9 mouse cellular contexts compared by ENCODE assay signal in genomic region chr6:39319061-39319761, GRCm38 (mm10). TPM values are rescaled to one million over a fixed set of nuclear protein-coding genes. Genes with fewer than 3 reads are reported as not detected.
DNase-seq lines count a peak whose midpoint lies in the region; ATAC-seq and TF ChIP-seq lines count a peak whose summit lies in the region.
"Had no signal": no experiment of that assay in that cellular context is flagged by ENCODE, and none has a peak within 500 bp of the region (broad histone marks: within the 10 kb centered on the region; RNA-seq: fewer than 3 reads in every experiment).

No protein-coding gene starts in this region.

- 59% methylated on average over 15 of the region's 19 CpGs for WGBS in midbrain, embryonic 14.5 days
- WGBS in midbrain, embryonic 13.5 days: 71% methylated on average over 15 of the region's 19 CpGs
- 85% methylated on average over 12 of the region's 19 CpGs for WGBS in limb, embryonic 14.5 days

- H3K4me1 ChIP-seq in midbrain, embryonic 14.5 days (ENCODE audit: control insufficient read depth, insufficient read depth, low read length): no peaks in the 10 kb centered on the region
- no peaks in the 10 kb centered on the region for H3K4me1 ChIP-seq in midbrain, embryonic 13.5 days (replicated peaks)
- H3K4me1 ChIP-seq in limb, embryonic 14.5 days (ENCODE audit: control insufficient read depth, insufficient read depth, low read length): no peaks in the 10 kb centered on the region
- H3K4me1 ChIP-seq: liver, embryonic 13.5 days had no signal

- H3K27ac ChIP-seq in midbrain, embryonic 14.5 days (replicated peaks; ENCODE audit: low read depth, low read length): no peak overlapping the region
- H3K27ac ChIP-seq in midbrain, embryonic 13.5 days: no peak overlapping the region
- H3K27ac ChIP-seq in limb, embryonic 14.5 days (replicated peaks; ENCODE audit: low read depth, low read length): no peak overlapping the region
- H3K27ac ChIP-seq: liver, embryonic 13.5 days had no signal

- DNase-seq in midbrain, embryonic 14.5 days: peak; percentile 61
- peak; percentile 86 for DNase-seq in cerebellum, adult 11-12 months
- peak; percentile 51 for DNase-seq in gastrocnemius, postnatal 10 days
- DNase-seq in kidney, adult 18-20 months: peak; percentile 44
- DNase-seq in limb, embryonic 14.5 days (ENCODE audit: low spot score): peak; percentile 41
- DNase-seq in right cerebral cortex, postnatal 10 days (ENCODE audit: low spot score in 2 of 2): peak; percentile 64 to 79
- DNase-seq: liver, embryonic 13.5 days had no signal

- 0 out of 2 replicates have a peak, but pooled peaks cover 2% of the 10 kb centered on the region for H3K9me3 ChIP-seq in midbrain, embryonic 14.5 days (ENCODE audit: control insufficient read depth, low read length)
- no peaks in the 10 kb centered on the region for H3K9me3 ChIP-seq in midbrain, embryonic 13.5 days
- H3K9me3 ChIP-seq in limb, embryonic 14.5 days (ENCODE audit: control insufficient read depth, low read length): no peaks in the 10 kb centered on the region
- H3K9me3 ChIP-seq: liver, embryonic 13.5 days had no signal

- no peak overlapping the region for H3K9ac ChIP-seq in midbrain, embryonic 14.5 days (replicated peaks; ENCODE audit: low read length)
- H3K9ac ChIP-seq in midbrain, embryonic 13.5 days (replicated peaks): no peak overlapping the region
- no peak overlapping the region for H3K9ac ChIP-seq in limb, embryonic 14.5 days (ENCODE audit: low read depth, low read length, severe bottlenecking)
- H3K9ac ChIP-seq: liver, embryonic 13.5 days had no signal

- no peaks in the 10 kb centered on the region for H3K36me3 ChIP-seq in midbrain, embryonic 14.5 days (ENCODE audit: control insufficient read depth, insufficient read depth, low read length)
- no peaks in the 10 kb centered on the region for H3K36me3 ChIP-seq in midbrain, embryonic 13.5 days
- H3K36me3 ChIP-seq in limb, embryonic 14.5 days (ENCODE audit: control insufficient read depth, insufficient read depth, low read length): no peaks in the 10 kb centered on the region
- H3K36me3 ChIP-seq: liver, embryonic 13.5 days had no signal

- no peaks in the 10 kb centered on the region for H3K27me3 ChIP-seq in midbrain, embryonic 14.5 days (ENCODE audit: control insufficient read depth, insufficient read depth, low read length)
- H3K27me3 ChIP-seq in midbrain, embryonic 13.5 days: no peaks in the 10 kb centered on the region
- H3K27me3 ChIP-seq in limb, embryonic 14.5 days (ENCODE audit: control insufficient read depth, insufficient read depth, low read length): no peaks in the 10 kb centered on the region
- H3K27me3 ChIP-seq: liver, embryonic 13.5 days had no signal

- no peak overlapping the region for H3K4me2 ChIP-seq in midbrain, embryonic 14.5 days (ENCODE audit: low read length)
- no peak overlapping the region for H3K4me2 ChIP-seq in midbrain, embryonic 13.5 days (replicated peaks)
- H3K4me2 ChIP-seq in limb, embryonic 14.5 days (replicated peaks; ENCODE audit: low read depth, low read length, severe bottlenecking): no peak overlapping the region
- H3K4me2 ChIP-seq: liver, embryonic 13.5 days had no signal

- no peak overlapping the region for H3K4me3 ChIP-seq in midbrain, embryonic 14.5 days (replicated peaks; ENCODE audit: low read depth, low read length)
- H3K4me3 ChIP-seq in midbrain, embryonic 13.5 days (replicated peaks): no peak overlapping the region
- no peak overlapping the region for H3K4me3 ChIP-seq in limb, embryonic 14.5 days (replicated peaks; ENCODE audit: low read length)
- H3K4me3 ChIP-seq: liver, embryonic 13.5 days had no signal

- no peak for TF ChIP-seq POLR2A in limb, embryonic 14.5 days (IDR thresholded peaks at IDR 0.05; ENCODE audit: borderline replicate concordance, extremely low read depth, insufficient read depth, insufficient read length)

- no peak for ATAC-seq in midbrain, embryonic 14.5 days (ENCODE audit: low FRiP score, low TSS enrichment)
- no peak for ATAC-seq in midbrain, embryonic 13.5 days
- ATAC-seq in limb, embryonic 14.5 days (ENCODE audit: low FRiP score, low read depth): no peak
- no peak for ATAC-seq in inflammation-experienced regulatory T-cells, adult 6 months

RNA-seq across cellular contexts. Expression of gene Slc37a3, which starts 58.3 kb away (rescaled TPM):
- 58.4 and 69.3 TPM in 2 replicates for polyA plus RNA-seq in midbrain, embryonic 14.5 days (2014; fragmentation: Nextera tagmentation; extraction: Ambion mirVana)
- polyA plus RNA-seq in midbrain, embryonic 13.5 days (2015; fragmentation: Nextera tagmentation; extraction: Ambion mirVana): 59.8 and 60.2 TPM in 2 replicates
- total RNA-seq in gastrocnemius, postnatal 10 days (2021): 10 to 100 TPM; 21.0 to 32.2 TPM
- polyA plus RNA-seq in limb, embryonic 14.5 days (2012; rRNA removed): 42.8 and 43.9 TPM in 2 replicates
- polyA plus RNA-seq in limb, embryonic 14.5 days (2014; fragmentation: Nextera tagmentation; extraction: Ambion mirVana): 62.6 and 71.2 TPM in 2 replicates
- 10 to 100 TPM; 31.0 to 41.8 (median 32.2) TPM for polyA plus RNA-seq in inflammation-experienced regulatory T-cells, adult 6 months (2017; shearing (Covaris generic))
